Mouse (Mus musculus): ENCODE data around the gene Gm17482.

Gm17482 gene

DNA sequence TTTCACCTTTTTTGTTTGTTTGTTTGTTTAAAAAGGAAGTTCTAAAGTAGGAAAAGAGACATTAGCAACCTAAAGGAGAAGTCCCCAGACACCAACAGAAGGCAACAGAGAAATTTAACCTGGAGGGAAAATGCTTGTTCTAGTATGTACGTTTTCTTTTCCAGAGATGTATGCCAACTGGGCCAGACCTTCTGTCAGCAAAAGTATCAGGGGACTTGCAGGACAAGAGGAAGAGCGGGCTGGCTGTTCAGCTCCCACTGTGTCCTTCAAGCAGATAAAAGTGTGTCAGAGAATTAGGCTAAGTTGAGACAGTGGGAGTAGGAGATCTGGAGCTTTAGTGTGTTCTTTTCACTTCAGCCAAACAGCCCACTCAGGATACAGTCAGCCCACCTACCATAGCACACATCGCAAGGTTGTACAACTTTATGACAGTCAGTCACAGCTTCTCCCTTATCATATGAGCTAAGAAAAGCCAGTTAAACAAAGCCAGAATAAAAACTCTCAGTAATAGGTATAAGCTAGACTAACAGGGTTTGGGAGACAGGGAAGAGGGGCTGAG, 18.4 kb downstream of the Gm17482 start:
- CTCF ChIA-PET: no interaction called here

DNA sequence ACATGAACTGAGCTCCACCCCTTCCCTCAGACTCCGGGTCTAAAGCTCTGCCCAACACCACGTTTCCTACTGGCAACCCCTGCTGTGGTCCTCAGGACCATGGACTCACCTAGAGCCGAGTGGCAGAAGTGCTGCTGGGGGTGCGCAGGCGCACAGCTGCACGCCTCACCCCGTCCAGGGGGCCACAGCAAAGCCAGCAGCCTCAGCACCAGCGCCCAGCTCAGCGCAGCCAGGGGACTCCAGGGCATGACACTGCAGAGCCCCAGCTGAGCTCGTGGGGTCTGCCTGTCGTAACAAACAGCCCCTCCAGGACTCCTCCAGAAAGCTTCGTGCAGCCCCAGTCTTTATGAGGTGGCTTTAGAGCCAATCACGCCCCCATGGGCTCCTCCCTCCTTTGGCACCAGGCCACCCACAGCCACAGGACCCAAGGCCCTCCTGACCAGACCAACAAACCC, 24.4 kb downstream of the Gm17482 start:
- CTCF ChIA-PET: no interaction called here

DNA sequence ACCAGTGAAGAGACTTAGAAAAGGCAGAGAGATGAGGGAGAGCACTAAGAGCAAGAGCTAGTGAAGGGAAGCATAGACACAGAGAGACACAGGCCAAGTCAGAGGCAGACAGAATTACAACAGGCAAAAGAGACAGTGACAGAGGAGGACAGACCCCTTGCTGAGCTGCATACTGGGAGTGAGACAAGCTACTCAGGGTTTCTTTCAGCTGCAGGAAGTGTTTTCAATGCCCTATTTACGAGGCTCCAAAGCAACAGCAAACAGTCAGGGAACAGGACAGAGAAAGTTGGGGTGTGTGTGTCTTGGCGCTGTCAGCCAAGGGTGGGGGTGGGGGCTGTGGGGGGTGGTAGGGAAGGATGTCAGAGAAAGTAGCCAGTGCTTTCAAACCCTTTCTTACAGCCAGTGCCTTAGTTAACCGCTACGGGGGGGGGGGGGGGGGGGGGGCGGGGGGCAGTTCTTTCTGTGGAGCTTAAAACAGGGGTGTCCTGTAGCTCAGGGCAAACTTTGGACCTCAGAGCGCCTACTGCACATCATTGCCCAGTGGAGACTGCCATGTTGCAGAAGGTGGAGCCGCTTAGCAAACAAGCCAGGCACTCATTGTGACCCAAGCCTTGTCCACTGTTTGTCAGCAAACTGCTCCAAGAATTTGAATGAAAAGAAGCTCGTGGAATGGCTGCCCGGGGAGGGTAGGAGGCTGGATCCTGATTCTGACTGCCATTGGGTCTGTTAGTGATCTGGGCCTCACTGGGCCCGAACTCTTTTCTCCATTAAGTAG, 25.1 kb downstream of the Gm17482 start, which contains the start of gene Timp4:
Timp4 (minus strand) TSS at position 107 of the 775 bp plus-strand sequence.
- CTCF ChIA-PET: interaction anchor here (0.7 kb wide), 1 partner anchor 29 kb away, joined by 3 read pairs; no protein-coding TSS in a partner anchor

GRCm38 (mm10) chr6:115255171-115255570, 28.0 kb downstream of the Gm17482 start:
- CTCF ChIA-PET: no interaction called here

- CTCF ChIA-PET: interaction anchor here (0.5 to 1.2 kb wide), 2 partner anchors 14 to 33 kb away, joined by 5 read pairs; no protein-coding TSS in a partner anchor
Observed at GRCm38 (mm10) chr6:115260507-115260906, 33.4 kb downstream of the Gm17482 start.

GRCm38 (mm10) chr6:115266791-115267190, 39.6 kb downstream of the Gm17482 start:
- CTCF ChIA-PET: no interaction called here

GRCm38 (mm10) chr6:115267916-115268315, 40.8 kb downstream of the Gm17482 start:
- CTCF ChIA-PET: interaction anchor here (0.6 kb wide), 1 partner anchor 49 kb away, joined by 3 read pairs; no protein-coding TSS in a partner anchor

DNA sequence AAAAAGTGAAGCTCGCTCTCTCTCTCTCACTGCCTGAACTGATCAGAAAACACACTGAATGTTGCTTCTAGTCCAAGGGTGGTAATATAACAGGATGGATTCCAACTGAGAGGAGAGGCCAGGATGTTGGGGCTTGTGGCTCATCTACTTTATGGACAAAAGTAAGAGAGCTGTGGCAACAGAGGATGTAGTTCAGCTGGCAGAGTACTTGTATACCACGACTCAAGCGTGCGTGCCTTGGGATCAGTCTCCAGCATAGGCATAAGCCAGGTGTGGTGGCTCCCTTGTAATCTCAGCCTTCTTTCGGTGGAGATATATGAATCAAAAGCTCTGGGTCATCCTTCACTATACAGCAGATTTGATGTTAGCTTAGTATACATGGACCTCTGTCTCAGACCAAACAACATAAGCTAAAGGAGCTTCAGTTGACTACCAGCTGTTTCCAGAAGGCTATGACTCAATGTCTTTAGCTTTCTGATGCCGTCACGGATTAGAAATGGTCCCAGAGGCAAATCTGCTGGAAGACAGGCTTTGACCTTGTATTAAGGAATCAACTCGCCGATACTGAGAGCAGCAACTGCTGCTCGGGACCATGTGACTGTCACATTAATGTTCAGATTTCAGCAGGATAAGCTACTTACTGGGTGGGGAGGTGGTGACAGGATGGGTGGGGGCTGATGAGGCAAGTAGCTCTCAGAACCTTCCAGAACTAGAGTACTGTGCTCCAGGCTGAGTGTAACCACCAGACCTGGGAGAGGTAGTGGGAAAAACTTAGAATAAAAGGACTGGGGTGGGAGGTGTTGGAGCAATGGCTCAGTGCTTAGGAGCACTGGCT, 41.6 kb downstream of the Gm17482 start:
- CTCF ChIA-PET: interaction anchor here (0.6 kb wide), 1 partner anchor 1301 kb away, joined by 18 read pairs; no protein-coding TSS in a partner anchor

GRCm38 (mm10) chr6:115269561-115269960, 42.4 kb downstream of the Gm17482 start:
- CTCF ChIA-PET: no interaction called here

DNA sequence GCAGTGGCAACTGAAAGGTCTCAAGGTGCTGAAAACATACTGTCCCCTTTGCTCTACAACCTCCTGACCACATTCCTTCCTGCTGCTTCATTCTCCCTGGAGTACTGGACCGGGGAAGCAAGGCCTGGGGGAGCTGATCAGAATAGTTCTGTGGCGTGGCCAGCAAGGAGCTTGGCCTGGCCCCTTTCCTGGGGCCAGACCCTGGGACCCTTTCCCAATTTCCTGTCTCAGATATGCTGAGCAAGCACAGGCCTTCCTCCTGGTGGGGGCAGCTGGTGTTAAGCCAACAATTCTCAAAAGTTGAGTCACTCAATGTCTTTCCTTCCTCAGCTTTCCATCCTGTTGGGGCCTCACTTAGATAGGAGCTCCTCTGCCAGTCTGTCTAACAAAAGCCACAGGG, 42.9 kb downstream of the Gm17482 start:
- CTCF ChIA-PET: no interaction called here

GRCm38 (mm10) chr6:115271326-115271725, 44.2 kb downstream of the Gm17482 start:
- CTCF ChIA-PET: no interaction called here

- CTCF ChIA-PET: no interaction called here
Observed at GRCm38 (mm10) chr6:115271866-115272271, 44.7 kb downstream of the Gm17482 start.

DNA sequence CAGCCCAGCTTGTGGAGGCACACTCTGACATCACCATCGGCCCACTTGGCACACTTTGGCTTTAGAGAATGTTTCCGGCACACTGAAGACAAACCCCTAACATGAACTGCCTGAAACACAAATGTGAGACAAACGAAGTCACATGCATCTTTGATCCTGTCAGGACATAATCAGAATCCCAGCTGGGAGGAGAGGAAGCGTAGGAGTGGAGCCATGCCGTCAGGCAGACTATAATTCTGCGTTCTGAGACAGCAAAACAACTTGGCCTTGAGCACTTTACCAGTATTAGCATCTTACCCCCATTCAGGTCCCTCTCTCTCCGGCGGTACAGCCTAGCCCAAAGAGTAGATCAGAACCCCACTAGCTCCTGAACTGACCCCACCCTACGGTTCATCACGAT, 46.2 kb downstream of the Gm17482 start:
- CTCF ChIA-PET: interaction anchor here (1.0 kb wide), 1 partner anchor 12 kb away, joined by 5 read pairs; no protein-coding TSS in a partner anchor

DNA sequence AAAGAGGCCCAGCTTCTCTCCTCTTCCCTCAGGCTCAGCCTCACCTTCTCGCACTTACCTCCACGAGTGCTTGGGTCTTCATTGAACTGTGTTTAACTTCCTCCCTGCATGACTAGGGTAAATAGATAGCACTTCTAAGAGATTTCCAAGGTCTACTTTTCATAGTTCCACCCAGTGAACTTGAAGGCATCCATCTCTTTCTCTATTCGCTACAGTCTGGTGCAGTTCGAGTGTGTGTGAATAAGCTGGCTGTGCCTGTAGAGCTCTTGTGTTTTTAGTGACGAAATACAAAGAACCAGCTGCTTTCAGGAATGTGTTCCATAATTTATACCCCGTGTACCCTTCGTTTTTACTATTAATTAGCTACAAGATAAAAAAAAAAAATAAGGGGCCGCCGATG, 47.6 kb downstream of the Gm17482 start:
- CTCF ChIA-PET: interaction anchor here (1.0 kb wide), 1 partner anchor 14 kb away, joined by 5 read pairs; no protein-coding TSS in a partner anchor

GRCm38 (mm10) chr6:115275116-115275815, 48.1 kb downstream of the Gm17482 start:
- CTCF ChIA-PET: no interaction called here

DNA sequence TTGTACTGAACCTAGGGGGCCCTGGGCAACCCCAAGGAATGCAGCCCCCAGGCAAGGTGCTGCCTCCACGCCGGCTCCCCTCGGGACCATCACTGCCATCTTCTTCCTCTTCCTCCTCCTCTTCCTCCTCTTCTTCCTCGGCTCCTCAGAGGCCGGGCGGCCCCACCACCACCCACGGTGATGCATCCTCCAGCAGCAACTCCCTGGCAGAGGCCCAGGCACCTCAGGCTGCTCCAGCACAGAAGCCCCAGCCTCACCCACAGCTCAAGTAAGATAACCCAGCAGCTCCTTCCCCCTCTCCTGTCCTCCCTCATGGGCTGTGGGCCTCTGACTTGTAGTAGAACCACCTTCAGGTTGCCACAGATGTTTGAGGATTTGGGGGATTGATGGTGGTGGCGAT, 50.9 kb downstream of the Gm17482 start:
- CTCF ChIA-PET: no interaction called here

DNA sequence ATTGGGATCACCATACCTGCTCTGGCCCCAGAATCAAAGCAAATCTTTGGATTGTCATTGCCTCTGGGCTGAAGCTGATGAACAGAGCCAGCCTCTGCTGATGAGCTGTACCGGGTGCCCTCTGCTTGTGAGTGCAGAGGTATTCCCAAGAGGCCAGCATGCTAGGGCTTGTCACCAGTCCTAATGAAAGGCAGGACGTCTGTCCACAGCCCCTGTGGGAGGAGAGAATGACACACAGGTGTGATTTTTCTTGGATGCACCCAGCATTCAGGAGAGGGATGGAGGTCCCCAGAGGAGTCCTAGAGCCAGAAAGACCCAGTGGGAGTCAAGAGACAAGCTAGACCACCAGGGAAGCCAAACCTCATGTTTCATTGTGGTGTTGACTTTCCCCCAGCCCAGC, 52.5 kb downstream of the Gm17482 start:
- CTCF ChIA-PET: no interaction called here

- CTCF ChIA-PET: no interaction called here
Observed at GRCm38 (mm10) chr6:115284153-115284552, 57.0 kb downstream of the Gm17482 start.

DNA sequence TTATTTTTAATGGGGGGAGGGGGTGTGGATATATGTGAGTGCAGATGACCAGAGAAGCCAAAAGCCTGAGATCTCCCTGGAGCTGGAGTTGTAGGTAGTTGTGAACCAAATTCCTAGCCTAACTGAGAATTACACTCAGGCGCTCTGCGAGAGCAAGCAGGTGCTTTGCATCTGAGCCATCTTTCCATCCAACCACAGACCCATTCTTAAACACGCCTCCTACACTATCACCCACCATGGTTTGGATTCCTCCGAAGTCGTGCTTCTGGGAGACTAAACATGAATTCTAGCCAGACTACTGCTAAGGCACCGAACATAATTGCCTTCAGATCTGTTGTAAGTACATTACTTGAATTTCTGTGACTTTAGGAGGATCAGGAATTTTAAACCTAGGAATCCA, 59.3 kb downstream of the Gm17482 start:
- CTCF ChIA-PET: no interaction called here

DNA sequence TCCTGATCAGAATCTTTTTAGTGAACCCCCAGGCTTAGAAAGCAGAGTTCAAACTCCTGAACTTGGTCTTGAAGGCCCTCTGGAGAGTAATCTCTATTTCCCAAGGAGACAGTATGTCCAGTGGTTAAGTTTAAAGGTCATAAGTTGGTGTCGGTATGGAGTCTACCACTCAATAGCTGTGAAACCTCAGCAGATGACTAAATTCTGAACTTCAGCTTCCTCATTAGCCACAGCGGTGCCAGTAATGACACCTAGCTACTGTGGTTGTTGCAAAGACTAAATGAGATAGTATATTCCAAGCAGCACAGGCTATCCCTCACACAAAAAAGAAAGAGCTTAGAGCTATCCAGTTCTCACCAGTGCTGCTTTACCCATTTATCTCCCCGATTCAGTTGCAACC, 61.1 kb downstream of the Gm17482 start:
- CTCF ChIA-PET: no interaction called here

GRCm38 (mm10) chr6:115290561-115290960, 63.4 kb downstream of the Gm17482 start:
- CTCF ChIA-PET: no interaction called here

DNA sequence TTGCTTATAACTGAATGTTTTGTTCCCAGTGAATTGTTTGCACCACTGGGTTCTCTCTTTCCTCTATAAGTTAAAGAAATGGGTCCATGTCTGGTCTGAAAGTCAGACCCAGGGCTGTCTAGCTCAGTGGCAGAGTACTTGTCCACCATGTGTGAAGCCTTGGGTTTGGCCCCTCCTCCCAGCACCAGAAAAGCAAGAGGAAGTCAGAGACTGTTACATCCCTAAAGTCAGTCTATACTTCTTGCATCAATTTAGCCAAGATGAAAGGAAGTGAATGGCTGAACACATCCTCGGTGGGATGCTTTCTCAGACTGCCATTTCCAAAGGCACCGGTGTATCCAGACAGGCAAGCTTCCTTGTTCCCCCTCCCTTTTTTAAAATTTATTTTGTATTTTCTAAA, 63.9 kb downstream of the Gm17482 start:
- CTCF ChIA-PET: no interaction called here
